Mouse (Mus musculus) v-Abl transformed pro-B cells (cell line): Measurements from ENCODE around the gene Sox8.

Source experiments
- in situ Hi-C, 2 experiments: fragments of 400-800 bp; cut with MboI; formaldehyde crosslinking; loops; one replicate each; pipeline ENCODE4 v1.15.1; 2025; ENCODE audit not compliant: unreplicated experiment in 2 of 2

Sox8 gene

GRCm38 (mm10) chr17:25582076-25582475, 11.6 kb upstream of the Sox8 start:
- in situ Hi-C loops: no loop called here

- in situ Hi-C loops: loop anchor here in 1 of 2 experiments (10.0 kb wide), 1 partner anchor 95 kb away; no protein-coding TSS in a partner anchor
Observed at GRCm38 (mm10) chr17:25579332-25580047, 9.0 kb upstream of the Sox8 start.

GRCm38 (mm10) chr17:25578920-25579319, 8.4 kb upstream of the Sox8 start, which contains the start of gene Lmf1:
Lmf1 (plus strand) TSS chr17:25579085.
- in situ Hi-C loops: loop anchor here in 1 of 2 experiments (10.0 kb wide), 1 partner anchor 96 kb away; no protein-coding TSS in a partner anchor

- in situ Hi-C loops: loop anchor here in 1 of 2 experiments (10.0 kb wide), 1 partner anchor 97 kb away; no protein-coding TSS in a partner anchor
Observed at GRCm38 (mm10) chr17:25577702-25578101, 7.2 kb upstream of the Sox8 start.

GRCm38 (mm10) chr17:25577263-25577662, 6.8 kb upstream of the Sox8 start:
- in situ Hi-C loops: loop anchor here in 1 of 2 experiments (10.0 kb wide), 1 partner anchor 98 kb away; no protein-coding TSS in a partner anchor

GRCm38 (mm10) chr17:25576034-25576433, 5.5 kb upstream of the Sox8 start:
- in situ Hi-C loops: loop anchor here in 1 of 2 experiments (10.0 kb wide), 1 partner anchor 99 kb away; no protein-coding TSS in a partner anchor

DNA sequence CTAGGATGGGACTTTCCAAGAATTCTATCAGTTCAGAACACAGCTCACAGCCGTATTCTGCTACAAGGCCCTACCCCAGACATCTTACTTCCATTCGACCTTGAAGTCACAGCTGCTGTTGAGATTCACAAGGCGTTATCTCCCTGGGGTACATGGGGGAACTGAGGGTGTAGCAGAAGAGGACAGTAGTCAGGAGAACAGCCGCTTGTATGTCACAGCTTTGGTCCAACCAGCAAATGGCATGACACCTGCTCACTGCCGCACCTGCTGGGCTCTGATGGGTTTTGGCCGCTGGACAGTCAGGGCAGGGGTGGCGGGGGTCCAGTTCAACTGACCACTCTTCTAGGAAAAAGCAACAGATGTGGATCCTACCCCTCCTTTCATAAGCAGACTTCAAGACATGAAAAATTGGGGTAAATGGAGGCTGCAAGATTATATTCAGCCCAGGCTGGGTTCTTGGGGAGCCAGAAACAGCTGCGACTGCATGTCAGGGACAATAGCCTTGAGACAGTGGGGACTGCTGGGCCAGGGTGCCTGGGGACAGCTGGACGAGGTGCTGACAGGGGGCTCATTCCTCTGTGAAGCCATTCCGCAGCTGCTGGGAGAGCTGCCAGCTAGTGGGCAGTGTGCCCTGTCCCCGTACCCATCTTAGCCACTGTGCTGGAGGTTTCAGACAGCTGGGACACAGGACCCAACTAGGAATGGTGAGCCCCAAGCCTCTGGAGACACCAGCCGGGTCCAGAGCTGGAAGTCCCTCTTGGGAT, 4.9 kb upstream of the Sox8 start:
- in situ Hi-C loops: loop anchor here in 1 of 2 experiments (10.0 kb wide), 1 partner anchor 99 kb away; no protein-coding TSS in a partner anchor

GRCm38 (mm10) chr17:25571453-25571820, 951 bp upstream of the Sox8 start:
- in situ Hi-C loops: loop anchor here (5.0 to 10.0 kb wide), 2 partner anchors 103 to 126 kb away; no protein-coding TSS in a partner anchor

- in situ Hi-C loops: loop anchor here (5.0 to 10.0 kb wide), 2 partner anchors 105 to 127 kb away; no protein-coding TSS in a partner anchor
Observed at GRCm38 (mm10) chr17:25569833-25570647, 446 bp downstream of the Sox8 start.

- in situ Hi-C loops: no loop called here
Observed at GRCm38 (mm10) chr17:25568880-25569279, 1.6 kb downstream of the Sox8 start.

DNA sequence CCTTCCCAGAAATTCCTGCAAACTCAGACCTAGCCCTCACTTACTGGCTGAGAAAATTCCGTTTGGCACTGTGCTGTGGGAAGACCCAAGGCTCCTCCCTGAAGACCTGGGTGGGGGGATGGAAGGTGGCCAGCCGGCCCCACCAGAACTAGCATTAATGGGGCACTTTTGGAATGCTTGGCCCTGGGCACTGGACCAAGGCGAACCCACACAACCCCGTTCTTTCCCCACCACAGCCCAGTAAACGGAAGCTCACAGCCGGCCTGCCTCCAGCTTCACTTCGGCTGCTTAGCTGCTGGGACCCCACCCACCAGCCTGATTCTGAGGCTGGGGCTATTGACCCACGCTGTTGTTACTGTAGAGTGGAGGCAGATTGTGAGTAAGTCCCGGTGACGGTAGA, 2.3 kb downstream of the Sox8 start:
- in situ Hi-C loops: no loop called here

DNA sequence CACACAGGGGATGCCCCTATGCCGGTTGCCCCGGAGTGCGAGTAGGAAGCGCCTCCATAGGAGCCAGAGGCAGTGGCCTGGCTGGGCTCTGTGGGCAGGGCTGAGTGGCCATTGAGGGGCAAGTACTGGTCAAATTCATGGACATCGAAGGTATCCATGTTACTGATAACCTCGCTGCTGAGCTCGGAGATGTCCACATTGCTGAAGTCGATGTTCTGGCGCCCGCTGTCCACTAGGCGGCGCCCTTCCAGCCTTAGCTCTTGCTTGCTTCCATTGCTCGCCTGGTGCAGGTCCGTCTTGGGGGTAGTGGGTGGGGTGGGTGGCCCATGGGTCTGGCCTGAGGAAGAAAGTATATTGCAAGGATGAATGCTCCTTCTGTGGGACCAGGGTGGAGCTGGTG, 2.7 kb downstream of the Sox8 start:
- in situ Hi-C loops: no loop called here

- in situ Hi-C loops: no loop called here
Observed at GRCm38 (mm10) chr17:25567261-25567660, 3.2 kb downstream of the Sox8 start.

GRCm38 (mm10) chr17:25565860-25566600, 4.5 kb downstream of the Sox8 start:
- in situ Hi-C loops: no loop called here

DNA sequence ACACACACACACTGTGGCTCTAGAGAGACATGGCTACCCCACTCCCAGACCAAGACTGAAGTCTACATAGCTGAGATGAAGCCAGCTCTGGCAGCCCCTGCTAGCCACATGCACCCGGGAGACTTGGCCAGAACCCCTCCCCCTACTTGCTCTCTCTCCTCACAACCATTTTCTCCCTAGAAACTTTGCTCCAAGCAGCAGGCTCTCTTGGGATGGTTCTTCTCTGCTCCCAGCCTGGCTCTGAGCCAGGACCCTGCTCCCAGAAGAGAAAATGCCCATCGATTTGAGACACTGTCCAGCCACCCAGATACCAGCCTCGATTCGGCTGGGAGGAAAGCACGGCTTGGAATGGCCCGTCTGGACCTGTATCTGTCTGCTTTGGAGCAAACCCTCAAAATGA, 5.2 kb downstream of the Sox8 start:
- in situ Hi-C loops: no loop called here

DNA sequence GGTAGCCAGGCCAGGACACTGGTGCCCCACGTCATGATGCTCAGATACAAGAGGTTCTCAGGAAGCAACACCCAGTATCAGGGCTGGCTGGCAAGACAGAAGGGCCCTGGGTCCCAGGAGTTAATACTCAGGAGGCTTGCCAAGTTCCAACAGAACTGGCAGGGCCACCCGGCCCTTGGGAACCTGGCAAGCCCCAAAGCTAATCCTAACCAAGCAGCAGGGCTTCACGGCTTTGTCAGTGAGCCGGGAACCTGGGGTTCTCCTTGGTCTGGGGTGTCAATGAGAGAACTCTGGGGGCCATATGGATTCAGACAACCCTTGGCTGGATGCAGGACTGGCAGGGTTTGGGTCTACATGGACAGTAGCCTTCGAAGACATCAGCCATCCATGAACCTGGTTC, 6.0 kb downstream of the Sox8 start:
- in situ Hi-C loops: no loop called here

DNA sequence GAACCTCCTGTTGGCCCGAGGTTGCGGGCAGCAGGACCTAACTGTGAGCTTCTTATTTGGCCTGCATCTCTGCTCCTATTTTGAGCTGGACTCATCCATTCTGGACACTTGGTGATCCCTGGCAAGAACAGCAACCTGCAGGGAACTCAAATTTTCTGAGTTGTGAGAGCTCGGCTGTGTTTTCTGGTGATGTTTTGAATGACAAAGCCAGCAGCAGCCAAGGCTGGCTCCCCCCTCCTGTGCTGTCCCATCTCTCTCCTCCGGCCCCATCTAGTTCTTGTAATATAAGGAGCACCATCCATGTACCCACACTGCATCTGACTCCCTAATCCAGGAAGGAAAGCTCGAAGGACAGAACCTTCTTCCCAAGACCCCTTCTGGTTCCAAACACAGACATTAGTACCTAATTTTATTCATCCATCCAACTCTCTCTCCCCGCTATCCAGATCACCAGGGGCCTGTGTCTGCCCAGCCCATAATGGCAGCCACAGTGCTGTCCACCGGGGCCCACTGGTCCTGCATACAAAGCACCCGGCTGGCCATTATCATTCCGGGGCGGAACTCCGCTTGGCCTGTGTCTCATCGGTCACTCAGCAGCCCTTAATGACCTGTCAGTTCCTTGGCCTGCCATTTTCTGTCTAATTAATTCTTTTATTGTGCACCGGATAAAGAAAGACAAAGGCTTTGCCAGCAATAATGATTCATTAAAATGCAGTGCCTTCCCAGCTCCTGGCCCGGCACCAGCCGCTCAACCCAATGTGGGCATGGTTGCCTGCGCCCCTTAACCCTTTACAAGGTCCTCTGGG, 9.1 kb downstream of the Sox8 start:
- in situ Hi-C loops: no loop called here

GRCm38 (mm10) chr17:25560554-25561222, 9.8 kb downstream of the Sox8 start:
- in situ Hi-C loops: no loop called here
